Mouse (Mus musculus) thymus, adult 2 months (tissue): ENCODE measurements around the gene Oxsr1.

Experiments
- CTCF ChIP-seq: fragments of 200-500 bp; IDR thresholded peaks from 2 replicates; pipeline ENCODE4 v1.5.1; 2012; ENCODE audit warnings: mild to moderate bottlenecking, control low read depth, low read length, moderate library complexity, borderline replicate concordance; ENCODE audit not compliant: control insufficient read depth, poor library complexity, insufficient read depth; ENCODE audit errors: extremely low read depth
- POLR2A ChIP-seq: fragments of 200-500 bp; IDR thresholded peaks from 2 replicates; pipeline ENCODE4 v1.6.1; 2012; ENCODE audit warnings: mild to moderate bottlenecking, low read length, control low read depth, moderate library complexity; ENCODE audit not compliant: control insufficient read depth, poor library complexity, insufficient read depth; ENCODE audit errors: extremely low read depth

DNA sequence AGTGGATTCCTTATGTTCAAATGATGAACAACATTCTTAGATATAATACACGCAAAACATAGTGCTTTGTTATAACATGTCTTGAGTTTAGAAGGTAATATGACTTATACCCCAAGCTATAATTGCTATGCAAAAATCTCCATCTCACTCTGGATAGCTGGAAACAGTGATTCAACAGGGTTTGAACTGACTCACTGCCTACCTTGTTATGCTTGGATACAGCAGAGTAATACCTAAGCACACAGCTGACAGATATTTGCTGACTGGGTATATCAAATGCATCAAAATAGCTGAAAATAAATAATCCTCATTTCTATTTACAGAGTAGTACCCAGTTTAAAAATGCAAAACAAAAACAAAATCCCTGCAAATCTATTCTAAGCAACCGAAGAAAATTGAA lies 63.4 kb downstream of the Oxsr1 start:
- no peak for TF ChIP-seq CTCF
- no peak for TF ChIP-seq POLR2A
